Mouse (Mus musculus) heart, postnatal 0 days (tissue): ENCODE results near the gene Elp4.

Experiments
- CTCF ChIP-seq: IDR thresholded peaks from 2 replicates; pipeline ENCODE4 v1.5.1; 2016; ENCODE audit warnings: antibody characterized with exemption, control low read depth, low read depth
- EP300 ChIP-seq: IDR thresholded peaks from 2 replicates; pipeline ENCODE4 v1.6.1; 2016; ENCODE audit warnings: antibody characterized with exemption, low read depth

- TF ChIP-seq CTCF (no peak), EP300 (no peak)
Observed at GRCm38 (mm10) chr2:105679331-105679730, 225.0 kb downstream of the Elp4 start.
